Comparison of ENCODE assay signal across 8 mouse cellular contexts in the genomic region with DNA sequence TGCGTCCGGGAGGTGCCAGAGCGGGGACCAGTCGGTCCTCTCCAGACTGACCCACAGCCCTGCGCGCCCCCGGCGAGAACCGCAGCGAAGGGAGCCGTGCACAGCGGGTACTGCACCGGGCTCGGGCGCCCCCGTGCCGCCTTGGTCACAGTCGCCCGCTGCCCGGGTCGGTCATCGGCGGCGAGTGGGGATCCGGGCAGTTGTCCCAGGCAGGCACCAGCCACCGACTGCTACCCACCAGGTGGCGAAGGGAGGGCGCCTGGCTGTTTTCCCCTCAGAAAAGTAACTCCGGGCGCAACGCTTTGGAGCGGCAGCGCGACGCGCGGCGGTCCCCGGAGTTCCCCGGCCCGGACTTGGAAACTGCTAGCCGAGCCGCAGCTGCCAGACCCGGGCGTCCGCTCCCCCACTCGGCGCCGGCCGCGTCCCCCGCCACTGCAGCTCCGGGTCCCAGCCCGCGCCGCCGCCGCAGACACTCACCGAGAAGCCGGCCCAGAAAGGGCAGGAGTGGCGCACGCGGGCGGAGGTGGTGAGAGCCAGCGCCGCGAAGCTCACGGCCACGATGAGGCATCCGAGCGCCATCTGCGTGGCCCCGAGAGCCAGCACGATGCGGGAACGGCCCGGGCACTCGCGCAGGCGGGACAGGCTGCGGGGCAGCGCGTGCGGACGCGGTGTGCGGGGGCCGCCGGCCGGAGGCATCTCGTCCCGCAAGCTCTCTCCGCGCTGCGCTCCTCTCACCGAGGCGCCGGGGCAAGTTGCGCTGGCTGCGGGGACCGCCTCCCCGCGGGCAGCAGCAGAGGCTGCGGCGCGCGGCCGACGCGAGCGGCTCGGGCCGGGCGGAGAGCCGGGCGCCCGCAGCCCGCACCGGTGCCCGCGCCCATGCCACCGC. TPM values are rescaled to one million over a fixed set of nuclear protein-coding genes. Genes with fewer than 3 reads are reported as not detected.
DNase-seq lines count a peak whose midpoint lies in the region; ATAC-seq lines count a peak whose summit lies in the region.

No protein-coding gene starts in this region.

- H3K4me3 ChIP-seq in kidney, embryonic 14.5 days (ENCODE audit: low read length), result peak overlapping the region; percentile 61
- peak overlapping the region; percentile 68 for H3K4me3 ChIP-seq in forebrain, embryonic 15.5 days
- peak overlapping the region; percentile 63 for H3K4me3 ChIP-seq in intestine, embryonic 14.5 days (ENCODE audit: low read depth, low read length)
- peak overlapping the region; percentile 65 for H3K4me3 ChIP-seq in limb, embryonic 15.5 days
- H3K4me3 ChIP-seq in neural tube, embryonic 13.5 days, result peak overlapping the region; percentile 73

- peaks cover 3% of the 10 kb centered on the region; the same call in 1 of the 2 replicates for H3K4me1 ChIP-seq in kidney, embryonic 14.5 days (ENCODE audit: control insufficient read depth, insufficient read depth, low read length)
- H3K4me1 ChIP-seq in forebrain, embryonic 15.5 days, result peaks cover 22% of the 10 kb centered on the region
- H3K4me1 ChIP-seq in intestine, embryonic 14.5 days (replicated peaks; ENCODE audit: control insufficient read depth, insufficient read depth, low read length), result 0 out of 2 replicates have a peak, but pooled peaks cover 4% of the 10 kb centered on the region
- peaks cover 13% of the 10 kb centered on the region for H3K4me1 ChIP-seq in limb, embryonic 15.5 days
- peaks cover 26% of the 10 kb centered on the region for H3K4me1 ChIP-seq in neural tube, embryonic 13.5 days (replicated peaks)

- no peaks in the 10 kb centered on the region for H3K36me3 ChIP-seq in kidney, embryonic 14.5 days (ENCODE audit: control insufficient read depth, insufficient read depth, low read length)
- H3K36me3 ChIP-seq in forebrain, embryonic 15.5 days, result no peaks in the 10 kb centered on the region
- no peaks in the 10 kb centered on the region for H3K36me3 ChIP-seq in intestine, embryonic 14.5 days (ENCODE audit: control insufficient read depth, insufficient read depth, low read length)
- no peaks in the 10 kb centered on the region for H3K36me3 ChIP-seq in limb, embryonic 15.5 days
- H3K36me3 ChIP-seq in neural tube, embryonic 13.5 days, result no peaks in the 10 kb centered on the region

- WGBS in kidney, embryonic 14.5 days, result under 1% methylated on average over 113 of the region's 122 CpGs
- under 1% methylated on average over 115 of the region's 122 CpGs for WGBS in forebrain, embryonic 15.5 days
- WGBS in intestine, embryonic 14.5 days, result under 1% methylated on average over 111 of the region's 122 CpGs
- WGBS in limb, embryonic 15.5 days, result under 1% methylated on average over 100 of the region's 122 CpGs
- WGBS in neural tube, embryonic 13.5 days, result under 1% methylated on average over 105 of the region's 122 CpGs

- ATAC-seq in kidney, embryonic 14.5 days (ENCODE audit: low FRiP score, low TSS enrichment), result peak; percentile 82
- peak; percentile 94 for ATAC-seq in forebrain, embryonic 15.5 days (replicated peaks)
- peak; percentile 79 for ATAC-seq in intestine, embryonic 14.5 days (replicated peaks; ENCODE audit: low FRiP score, low TSS enrichment, low read depth)
- peak; percentile 69; the same call in 1 of the 2 replicates for ATAC-seq in limb, embryonic 15.5 days (ENCODE audit: insufficient number of reproducible peaks, low FRiP score, low TSS enrichment, low read depth)
- peak; percentile 94 for ATAC-seq in neural tube, embryonic 13.5 days (ENCODE audit: low read depth)

- peaks cover 47% of the 10 kb centered on the region for H3K27me3 ChIP-seq in kidney, embryonic 14.5 days (ENCODE audit: control insufficient read depth, insufficient read depth, low read length)
- H3K27me3 ChIP-seq in forebrain, embryonic 15.5 days, result peaks cover 33% of the 10 kb centered on the region
- H3K27me3 ChIP-seq in intestine, embryonic 14.5 days (replicated peaks; ENCODE audit: control insufficient read depth, insufficient read depth, low read length), result peaks cover 46% of the 10 kb centered on the region
- peaks cover 44% of the 10 kb centered on the region for H3K27me3 ChIP-seq in limb, embryonic 15.5 days
- peaks cover 33% of the 10 kb centered on the region for H3K27me3 ChIP-seq in neural tube, embryonic 13.5 days

- H3K4me2 ChIP-seq in kidney, embryonic 14.5 days (replicated peaks; ENCODE audit: low read depth, low read length), result peak overlapping the region; percentile 100
- peak overlapping the region; percentile 97 for H3K4me2 ChIP-seq in forebrain, embryonic 15.5 days (replicated peaks)
- H3K4me2 ChIP-seq in intestine, embryonic 14.5 days (ENCODE audit: low read length), result peak overlapping the region; percentile 97
- peak overlapping the region; percentile 96 for H3K4me2 ChIP-seq in limb, embryonic 15.5 days
- peak overlapping the region; percentile 98 for H3K4me2 ChIP-seq in neural tube, embryonic 13.5 days

- peak overlapping the region; percentile 61 for H3K9ac ChIP-seq in kidney, embryonic 14.5 days (ENCODE audit: low read depth, low read length)
- H3K9ac ChIP-seq in forebrain, embryonic 15.5 days (replicated peaks), result peak overlapping the region; percentile 66
- peak overlapping the region; percentile 56 for H3K9ac ChIP-seq in intestine, embryonic 14.5 days (ENCODE audit: low read length)
- H3K9ac ChIP-seq in limb, embryonic 15.5 days, result peak overlapping the region; percentile 62
- peak overlapping the region; percentile 84 for H3K9ac ChIP-seq in neural tube, embryonic 13.5 days

- DNase-seq in kidney, adult 9 months, result no peak
- DNase-seq in cerebellum, adult 11-12 months, result peak; percentile 39
- DNase-seq in intestine, embryonic 14.5 days (ENCODE audit: low spot score), result peak; percentile 80
- no peak for DNase-seq in thymus, postnatal 14 days

- no peaks in the 10 kb centered on the region for H3K9me3 ChIP-seq in kidney, embryonic 14.5 days (ENCODE audit: control insufficient read depth, low read length)
- no peaks in the 10 kb centered on the region for H3K9me3 ChIP-seq in forebrain, embryonic 15.5 days
- no peaks in the 10 kb centered on the region for H3K9me3 ChIP-seq in intestine, embryonic 14.5 days (ENCODE audit: control insufficient read depth, low read length)
- no peaks in the 10 kb centered on the region for H3K9me3 ChIP-seq in limb, embryonic 15.5 days
- H3K9me3 ChIP-seq in neural tube, embryonic 13.5 days, result no peaks in the 10 kb centered on the region

- no peak overlapping the region for H3K27ac ChIP-seq in kidney, embryonic 14.5 days (ENCODE audit: low read depth, low read length)
- peak overlapping the region; percentile 69 for H3K27ac ChIP-seq in forebrain, embryonic 15.5 days (replicated peaks)
- peak overlapping the region; percentile 9; the same call in 1 of the 2 replicates for H3K27ac ChIP-seq in intestine, embryonic 14.5 days (ENCODE audit: low read depth)
- H3K27ac ChIP-seq in limb, embryonic 15.5 days, result peak overlapping the region; percentile 72
- peak overlapping the region; percentile 91 for H3K27ac ChIP-seq in neural tube, embryonic 13.5 days (replicated peaks)

RNA-seq across cellular contexts. Expression of a gene that starts 0.5 kb away (rescaled TPM):
- 0.40 and 0.65 TPM in 2 replicates for polyA plus RNA-seq in kidney, embryonic 14.5 days (2014; fragmentation: Nextera tagmentation; extraction: Ambion mirVana)
- polyA plus RNA-seq in forebrain, embryonic 15.5 days (2015; fragmentation: Nextera tagmentation; extraction: Ambion mirVana), result 5.0 and 6.4 TPM in 2 replicates
- 1.2 and 2.3 TPM in 2 replicates for polyA plus RNA-seq in intestine, embryonic 14.5 days (2014; fragmentation: Nextera tagmentation; extraction: Ambion mirVana)
- 3.8 and 4.9 TPM in 2 replicates for polyA plus RNA-seq in limb, embryonic 15.5 days (2015; fragmentation: Nextera tagmentation; extraction: Ambion mirVana)
- polyA plus RNA-seq in neural tube, embryonic 13.5 days (2015; fragmentation: Nextera tagmentation; extraction: Ambion mirVana), result 9.4 and 10.8 TPM in 2 replicates

Comparison
In these comparisons a context has a peak if more than half of its experiments do, and no peak if none do; other contexts are left out.
1. DNase-seq: peak in cerebellum, adult 11-12 months (single experiment) and intestine, embryonic 14.5 days (single experiment); none in kidney, adult 9 months (single experiment) and thymus, postnatal 14 days (single experiment).
2. Peak in every context shown above with its lines, with median percentiles within 50 percentile points of each other: ATAC-seq, H3K4me2 ChIP-seq, H3K4me3 ChIP-seq and H3K9ac ChIP-seq.